Mouse (Mus musculus) bone marrow macrophage, adult 2 months (primary cell): ENCODE data around the gene Inpp5b.

Source experiments
- CTCF ChIP-seq: IDR thresholded peaks from 2 replicates; pipeline ENCODE4 v1.5.1; 2012; ENCODE audit warnings: low read depth, mild to moderate bottlenecking, low read length, moderate library complexity
- POLR2A ChIP-seq: IDR thresholded peaks from 2 replicates; pipeline ENCODE4 v1.6.1; 2012; ENCODE audit warnings: mild to moderate bottlenecking, low read depth, low read length, borderline replicate concordance

- TF ChIP-seq CTCF (no peak), POLR2A (no peak)
Observed at GRCm38 (mm10) chr4:124783937-124784336, 42.3 kb downstream of the Inpp5b start.
